Mouse (Mus musculus): Measurements from ENCODE around the gene Sema7a.

The Sema7a gene

GRCm38 (mm10) chr9:57939431-57940348, at the start of gene Sema7a:
TSS of gene Sema7a (plus strand) at chr9:57940112.
- DNase-seq (ENCODE audit: low read depth) = no peak

- DNase-seq (ENCODE audit: low read depth) = no peak
Observed at GRCm38 (mm10) chr9:57900478-57900877, 39.4 kb upstream of the Sema7a start.

GRCm38 (mm10) chr9:57901197-57901596, 38.7 kb upstream of the Sema7a start:
- DNase-seq (ENCODE audit: low read depth) = no peak

GRCm38 (mm10) chr9:57901601-57902000, 38.3 kb upstream of the Sema7a start:
- DNase-seq (ENCODE audit: low read depth) = no peak

- DNase-seq (ENCODE audit: low read depth) = no peak
Observed at GRCm38 (mm10) chr9:57902132-57902531, 37.8 kb upstream of the Sema7a start.

GRCm38 (mm10) chr9:57903589-57904249, 36.2 kb upstream of the Sema7a start:
- no peak for DNase-seq (ENCODE audit: low read depth)

GRCm38 (mm10) chr9:57904250-57904644, 35.7 kb upstream of the Sema7a start:
- DNase-seq (ENCODE audit: low read depth) = no peak

GRCm38 (mm10) chr9:57907206-57907605, 32.7 kb upstream of the Sema7a start:
- DNase-seq (ENCODE audit: low read depth) = no peak

- DNase-seq (ENCODE audit: low read depth) = peak; percentile 86
Observed at GRCm38 (mm10) chr9:57910254-57911160, 29.4 kb upstream of the Sema7a start, which contains the start of gene Ubl7. TSS of gene Ubl7 (plus strand) at chr9:57910979.

GRCm38 (mm10) chr9:57912571-57912970, 27.3 kb upstream of the Sema7a start:
- DNase-seq (ENCODE audit: low read depth) = no peak

GRCm38 (mm10) chr9:57921491-57922060, 18.3 kb upstream of the Sema7a start:
- DNase-seq (ENCODE audit: low read depth) = no peak

- DNase-seq (ENCODE audit: low read depth) = no peak
Observed at GRCm38 (mm10) chr9:57922381-57922780, 17.5 kb upstream of the Sema7a start.

- no peak for DNase-seq (ENCODE audit: low read depth)
Observed at GRCm38 (mm10) chr9:57923046-57923445, 16.9 kb upstream of the Sema7a start.

- DNase-seq (ENCODE audit: low read depth) = no peak
Observed at GRCm38 (mm10) chr9:57931166-57931767, 8.6 kb upstream of the Sema7a start.

- no peak for DNase-seq (ENCODE audit: low read depth)
Observed at GRCm38 (mm10) chr9:57932253-57932652, 7.7 kb upstream of the Sema7a start.

GRCm38 (mm10) chr9:57932831-57933602, 6.9 kb upstream of the Sema7a start:
- DNase-seq (ENCODE audit: low read depth) = no peak

- peak; percentile 40 for DNase-seq (ENCODE audit: low read depth)
Observed at GRCm38 (mm10) chr9:57935683-57936437, 4.1 kb upstream of the Sema7a start.

- DNase-seq (ENCODE audit: low read depth) = no peak
Observed at GRCm38 (mm10) chr9:57937171-57937570, 2.7 kb upstream of the Sema7a start.

GRCm38 (mm10) chr9:57937651-57938050, 2.3 kb upstream of the Sema7a start:
- no peak for DNase-seq (ENCODE audit: low read depth)

Data from c-Kit-positive CD71-positive TER-119-negative erythroid progenitor cells, embryonic 14.5 days (primary cell).